Mouse (Mus musculus) liver, postnatal 0 days (tissue): ENCODE measurements around the gene Ttll8.

Experiments
- CTCF ChIP-seq: sonication (generic); IDR thresholded peaks from 2 replicates; pipeline ENCODE4 v1.5.1; 2016; ENCODE audit warnings: antibody characterized with exemption, low read depth
- EP300 ChIP-seq: IDR thresholded peaks from 2 replicates; pipeline ENCODE4 v1.6.1; 2016; ENCODE audit warnings: antibody characterized with exemption, low read depth, mild to moderate bottlenecking

GRCm38 (mm10) chr15:88902200-88902875 is 51.9 kb downstream of the Ttll8 start:
- no peak for TF ChIP-seq CTCF
- peak; percentile 69 for TF ChIP-seq EP300
